Mouse (Mus musculus): ENCODE results near the gene Nmur1. TPM values are rescaled to one million over a fixed set of nuclear protein-coding genes. Genes with fewer than 3 reads are reported as not detected.

The Nmur1 gene
- polyA plus RNA-seq, 1 experiment from 2014 or later, result 4.5 TPM

GRCm38 (mm10) chr1:86438501-86438900 lies 12.5 kb upstream of the Nmur1 start:
- Histone ChIP-seq H3K4me2 (replicated peaks; ENCODE audit: low read depth) (no peak overlapping the region), H3K9me3 (ENCODE audit: control insufficient read depth) (no peaks in the 10 kb centered on the region), H3K27ac (ENCODE audit: low read depth, low read length) (no peak overlapping the region), H3K4me1 (replicated peaks; ENCODE audit: control insufficient read depth, insufficient read depth, low read length) (peaks cover 12% of the 10 kb centered on the region), H3K9ac (ENCODE audit: low read depth, low read length) (no peak overlapping the region), H3K36me3 (ENCODE audit: control insufficient read depth, insufficient read depth) (no peaks in the 10 kb centered on the region), H3K27me3 (replicated peaks; ENCODE audit: control insufficient read depth, insufficient read depth, low read length) (no peaks in the 10 kb centered on the region), H3K4me3 (ENCODE audit: low read depth, low read length) (no peak overlapping the region)
- TF ChIP-seq CTCF (IDR thresholded peaks at IDR 0.05; ENCODE audit: low read depth), result peak; percentile 68
- ATAC-seq, result no peak
- WGBS, result 75% methylated on average over 2 of the region's 2 CpGs

GRCm38 (mm10) chr1:86438014-86438319 lies 11.9 kb upstream of the Nmur1 start:
- Histone ChIP-seq H3K27me3 (replicated peaks; ENCODE audit: control insufficient read depth, insufficient read depth, low read length) (no peaks in the 10 kb centered on the region), H3K9me3 (ENCODE audit: control insufficient read depth) (no peaks in the 10 kb centered on the region), H3K4me2 (replicated peaks; ENCODE audit: low read depth) (no peak overlapping the region), H3K4me3 (ENCODE audit: low read depth, low read length) (no peak overlapping the region), H3K9ac (ENCODE audit: low read depth, low read length) (0 out of 2 replicates have a peak overlapping the region, but pooled peaks have one; percentile 4), H3K27ac (ENCODE audit: low read depth, low read length) (0 out of 2 replicates have a peak overlapping the region, but pooled peaks have one; percentile 55), H3K36me3 (ENCODE audit: control insufficient read depth, insufficient read depth) (no peaks in the 10 kb centered on the region), H3K4me1 (replicated peaks; ENCODE audit: control insufficient read depth, insufficient read depth, low read length) (peaks cover 12% of the 10 kb centered on the region)
- 25% methylated on average over 6 of the region's 6 CpGs for WGBS
- no peak for ATAC-seq
- no peak for TF ChIP-seq CTCF (IDR thresholded peaks at IDR 0.05; ENCODE audit: low read depth)

- Histone ChIP-seq H3K9me3 (ENCODE audit: control insufficient read depth) (no peaks in the 10 kb centered on the region), H3K36me3 (ENCODE audit: control insufficient read depth, insufficient read depth) (no peaks in the 10 kb centered on the region), H3K4me1 (replicated peaks; ENCODE audit: control insufficient read depth, insufficient read depth, low read length) (peaks cover 12% of the 10 kb centered on the region), H3K27ac (ENCODE audit: low read depth, low read length) (peak overlapping the region; percentile 55; the same call in 1 of the 2 replicates), H3K4me3 (ENCODE audit: low read depth, low read length) (no peak overlapping the region), H3K9ac (ENCODE audit: low read depth, low read length) (0 out of 2 replicates have a peak overlapping the region, but pooled peaks have one; percentile 4), H3K27me3 (replicated peaks; ENCODE audit: control insufficient read depth, insufficient read depth, low read length) (no peaks in the 10 kb centered on the region), H3K4me2 (replicated peaks; ENCODE audit: low read depth) (no peak overlapping the region)
- WGBS, result 23% methylated on average over 9 of the region's 9 CpGs
- no peak for ATAC-seq
- no peak for TF ChIP-seq CTCF (IDR thresholded peaks at IDR 0.05; ENCODE audit: low read depth)
These were observed 11.4 kb upstream of the Nmur1 start for GRCm38 (mm10) chr1:86437219-86438013.

- peak overlapping the region; percentile 82; the same call in 1 of the 2 replicates for H3K4me2 ChIP-seq (replicated peaks; ENCODE audit: low read depth)
- H3K4me3 ChIP-seq (ENCODE audit: low read depth, low read length), result no peak overlapping the region
- H3K36me3 ChIP-seq (ENCODE audit: control insufficient read depth, insufficient read depth), result no peaks in the 10 kb centered on the region
- no peaks in the 10 kb centered on the region for H3K9me3 ChIP-seq (ENCODE audit: control insufficient read depth)
- H3K27me3 ChIP-seq (replicated peaks; ENCODE audit: control insufficient read depth, insufficient read depth, low read length), result no peaks in the 10 kb centered on the region
- H3K9ac ChIP-seq (ENCODE audit: low read depth, low read length), result peak overlapping the region; percentile 37; the same call in 1 of the 2 replicates
- TF ChIP-seq CTCF (IDR thresholded peaks at IDR 0.05; ENCODE audit: low read depth), result no peak
- H3K27ac ChIP-seq (ENCODE audit: low read depth, low read length), result peak overlapping the region; percentile 91
- 33% methylated on average over 13 of the region's 13 CpGs for WGBS
- H3K4me1 ChIP-seq (replicated peaks; ENCODE audit: control insufficient read depth, insufficient read depth, low read length), result peaks cover 12% of the 10 kb centered on the region
- ATAC-seq, result 0 out of 2 replicates have a peak, but pooled peaks have one; percentile 3
These were observed 9.3 kb upstream of the Nmur1 start for GRCm38 (mm10) chr1:86435302-86435821.

- peak overlapping the region; percentile 91 for H3K27ac ChIP-seq (ENCODE audit: low read depth, low read length)
- no peaks in the 10 kb centered on the region for H3K36me3 ChIP-seq (ENCODE audit: control insufficient read depth, insufficient read depth)
- H3K4me1 ChIP-seq (replicated peaks; ENCODE audit: control insufficient read depth, insufficient read depth, low read length), result peaks cover 4% of the 10 kb centered on the region
- peak; percentile 87 for ATAC-seq
- no peaks in the 10 kb centered on the region for H3K27me3 ChIP-seq (replicated peaks; ENCODE audit: control insufficient read depth, insufficient read depth, low read length)
- 5% methylated on average over 39 of the region's 46 CpGs for WGBS
- peak overlapping the region; percentile 56 for H3K9ac ChIP-seq (ENCODE audit: low read depth, low read length)
- peak overlapping the region; percentile 45 for H3K4me3 ChIP-seq (ENCODE audit: low read depth, low read length)
- peak; percentile 7; the same call in 1 of the 2 replicates for TF ChIP-seq CTCF (IDR thresholded peaks at IDR 0.05; ENCODE audit: low read depth)
- peak overlapping the region; percentile 82 for H3K4me2 ChIP-seq (replicated peaks; ENCODE audit: low read depth)
- H3K9me3 ChIP-seq (ENCODE audit: control insufficient read depth), result no peaks in the 10 kb centered on the region
These were observed 8.6 kb upstream of the Nmur1 start for GRCm38 (mm10) chr1:86434439-86435201.

- Histone ChIP-seq H3K4me1 (replicated peaks; ENCODE audit: control insufficient read depth, insufficient read depth, low read length) (0 out of 2 replicates have a peak, but pooled peaks cover 3% of the 10 kb centered on the region), H3K9ac (ENCODE audit: low read depth, low read length) (peak overlapping the region; percentile 56), H3K9me3 (ENCODE audit: control insufficient read depth) (no peaks in the 10 kb centered on the region), H3K27ac (ENCODE audit: low read depth, low read length) (peak overlapping the region; percentile 91), H3K27me3 (replicated peaks; ENCODE audit: control insufficient read depth, insufficient read depth, low read length) (no peaks in the 10 kb centered on the region), H3K4me2 (replicated peaks; ENCODE audit: low read depth) (peak overlapping the region; percentile 82), H3K4me3 (ENCODE audit: low read depth, low read length) (peak overlapping the region; percentile 45), H3K36me3 (ENCODE audit: control insufficient read depth, insufficient read depth) (no peaks in the 10 kb centered on the region)
- peak; percentile 52 for ATAC-seq
- no peak for TF ChIP-seq CTCF (IDR thresholded peaks at IDR 0.05; ENCODE audit: low read depth)
- 1% methylated on average over 12 of the region's 12 CpGs for WGBS
These were observed 8.0 kb upstream of the Nmur1 start for GRCm38 (mm10) chr1:86434001-86434400.
